Mouse (Mus musculus) liver, embryonic 12.5 days (tissue): Measurements from ENCODE around the gene Arrb1. TPM values are rescaled to one million over a fixed set of nuclear protein-coding genes. Genes with fewer than 3 reads are reported as not detected.

ENCODE experiments used
- ATAC-seq: fragments of 200-750 bp; cut with Nextera tagmentation; 2 replicates; pipeline ENCODE4 v1.8.0; 2017; ENCODE audit warnings: moderate number of reproducible peaks, mild to moderate bottlenecking, moderate library complexity
- H3K27ac ChIP-seq: fragments of 300-500 bp; sonication (generic); 2 replicates; pipeline ENCODE4 v1.5.1; 2016; ENCODE audit warnings: mild to moderate bottlenecking
- H3K27me3 ChIP-seq: fragments of 300-500 bp; sonication (generic); replicated peaks from 2 replicates; pipeline ENCODE4 v1.6.1; 2016; ENCODE audit warnings: mild to moderate bottlenecking, moderate library complexity
- H3K36me3 ChIP-seq: fragments of 300-500 bp; sonication (generic); 2 replicates; pipeline ENCODE4 v1.6.1; 2016; ENCODE audit warnings: mild to moderate bottlenecking, moderate library complexity
- H3K4me1 ChIP-seq: fragments of 300-500 bp; sonication (generic); 2 replicates; pipeline ENCODE4 v1.6.1; 2016
- H3K4me2 ChIP-seq: fragments of 300-500 bp; sonication (generic); 2 replicates; pipeline ENCODE4 v1.6.1; 2016; ENCODE audit warnings: mild to moderate bottlenecking, moderate library complexity
- H3K4me3 ChIP-seq: fragments of 300-500 bp; sonication (generic); 2 replicates; pipeline ENCODE4 v1.5.1; 2016; ENCODE audit warnings: mild to moderate bottlenecking, moderate library complexity
- H3K9ac ChIP-seq: fragments of 300-500 bp; sonication (generic); 2 replicates; pipeline ENCODE4 v1.6.1; 2016; ENCODE audit warnings: mild to moderate bottlenecking, moderate library complexity
- H3K9me3 ChIP-seq: fragments of 300-500 bp; sonication (generic); replicated peaks from 2 replicates; pipeline ENCODE4 v1.6.1; 2016; ENCODE audit warnings: mild to moderate bottlenecking, moderate library complexity
- WGBS: fragments of 180-500 bp; shearing (Covaris S2); methylation state at CpG from one replicate; pipeline ENCODE4 v1.1.7; 2016; ENCODE audit not compliant: insufficient replicate concordance; 5-methylcytosine and 5-hydroxymethylcytosine counted together
- polyA plus RNA-seq: library from polyadenylated mRNA; unstranded; fragments of >200 nt; fragmentation: Nextera tagmentation; extraction: Ambion mirVana; gene quantifications from 2 replicates; pipeline ENCODE4 v1.2.1, GENCODE M21; 2016

The Arrb1 gene
- polyA plus RNA-seq, 1 experiment from 2014 or later: 136 TPM

DNA sequence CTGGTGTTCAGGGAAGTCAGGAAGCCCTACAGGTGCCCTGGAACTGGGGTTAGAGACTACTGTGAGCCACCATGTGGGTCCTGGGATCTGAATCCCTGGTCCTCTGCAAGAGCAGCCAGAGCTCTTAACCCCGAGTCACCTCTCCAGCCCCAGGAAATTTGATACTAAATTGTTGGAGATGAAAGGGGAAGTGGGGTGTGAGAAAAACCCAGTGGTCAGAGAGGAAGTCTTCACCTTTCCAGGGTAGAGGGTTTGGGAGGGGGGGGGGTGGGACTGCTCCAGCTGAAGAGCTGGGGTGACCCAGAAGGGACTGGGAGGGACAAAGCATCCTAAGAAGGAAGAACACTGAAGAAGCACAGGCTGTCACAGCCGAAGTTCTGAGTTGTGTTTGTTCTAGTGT, 72.4 kb downstream of the Arrb1 start:
- Histone ChIP-seq H3K4me2 (no peak overlapping the region), H3K27ac (no peak overlapping the region), H3K36me3 (peaks cover 34% of the 10 kb centered on the region), H3K9me3 (no peaks in the 10 kb centered on the region), H3K9ac (no peak overlapping the region), H3K4me1 (peaks cover 11% of the 10 kb centered on the region), H3K27me3 (no peaks in the 10 kb centered on the region), H3K4me3 (no peak overlapping the region)
- WGBS: 60% methylated on average over 2 of the region's 2 CpGs
- ATAC-seq: no peak

DNA sequence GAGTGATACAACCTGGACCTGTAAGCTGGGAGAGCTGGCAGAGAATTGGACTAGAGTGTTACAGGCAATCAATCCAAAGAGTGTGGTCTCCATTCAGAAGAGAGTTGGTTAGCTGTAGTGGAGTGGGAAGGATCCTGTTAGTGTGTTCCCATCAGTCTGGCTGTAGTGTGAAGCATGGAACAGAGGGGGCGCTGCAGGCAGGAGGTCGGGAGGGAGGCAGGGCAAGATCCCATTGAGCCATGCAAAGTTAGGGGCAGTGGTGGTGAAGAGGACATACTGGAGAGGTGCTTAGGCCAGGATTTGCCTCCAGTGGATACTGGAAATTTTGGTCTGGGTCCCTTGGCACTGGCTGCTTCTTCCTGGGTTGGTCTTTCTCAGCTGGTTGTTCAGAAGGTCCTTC, 83.0 kb downstream of the Arrb1 start:
- H3K9ac ChIP-seq: no peak overlapping the region
- ATAC-seq: no peak
- WGBS: 68% methylated on average over 2 of the region's 2 CpGs
- no peak overlapping the region for H3K4me3 ChIP-seq
- H3K27ac ChIP-seq: no peak overlapping the region
- no peaks in the 10 kb centered on the region for H3K4me1 ChIP-seq
- H3K27me3 ChIP-seq: peaks cover 50% of the 10 kb centered on the region
- H3K4me2 ChIP-seq: no peak overlapping the region
- no peaks in the 10 kb centered on the region for H3K9me3 ChIP-seq
- H3K36me3 ChIP-seq: no peaks in the 10 kb centered on the region

DNA sequence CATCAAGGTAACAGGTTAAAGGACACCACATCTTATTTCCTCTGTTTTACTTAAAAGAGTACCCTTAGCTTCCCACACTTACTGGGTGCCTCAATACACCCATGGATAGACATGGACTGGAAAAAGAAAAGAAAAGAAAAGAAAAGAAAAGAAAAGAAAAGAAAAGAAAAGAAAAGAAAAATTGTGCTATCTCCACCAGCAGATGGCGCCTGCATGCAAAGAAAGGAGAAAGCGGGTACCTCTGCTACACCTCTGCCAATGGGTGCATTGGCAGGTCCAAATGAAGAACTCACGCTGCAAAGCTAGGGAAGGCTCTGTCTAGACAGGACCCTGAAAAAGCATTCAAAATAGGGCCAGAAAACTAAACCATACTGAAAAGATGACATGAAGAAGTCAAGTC, 83.6 kb downstream of the Arrb1 start:
- Histone ChIP-seq H3K4me2 (no peak overlapping the region), H3K27ac (no peak overlapping the region), H3K9ac (no peak overlapping the region), H3K27me3 (peaks cover 56% of the 10 kb centered on the region), H3K9me3 (no peaks in the 10 kb centered on the region), H3K4me3 (no peak overlapping the region), H3K4me1 (no peaks in the 10 kb centered on the region), H3K36me3 (no peaks in the 10 kb centered on the region)
- no peak for ATAC-seq
- WGBS: 11% methylated on average over 3 of the region's 3 CpGs

DNA sequence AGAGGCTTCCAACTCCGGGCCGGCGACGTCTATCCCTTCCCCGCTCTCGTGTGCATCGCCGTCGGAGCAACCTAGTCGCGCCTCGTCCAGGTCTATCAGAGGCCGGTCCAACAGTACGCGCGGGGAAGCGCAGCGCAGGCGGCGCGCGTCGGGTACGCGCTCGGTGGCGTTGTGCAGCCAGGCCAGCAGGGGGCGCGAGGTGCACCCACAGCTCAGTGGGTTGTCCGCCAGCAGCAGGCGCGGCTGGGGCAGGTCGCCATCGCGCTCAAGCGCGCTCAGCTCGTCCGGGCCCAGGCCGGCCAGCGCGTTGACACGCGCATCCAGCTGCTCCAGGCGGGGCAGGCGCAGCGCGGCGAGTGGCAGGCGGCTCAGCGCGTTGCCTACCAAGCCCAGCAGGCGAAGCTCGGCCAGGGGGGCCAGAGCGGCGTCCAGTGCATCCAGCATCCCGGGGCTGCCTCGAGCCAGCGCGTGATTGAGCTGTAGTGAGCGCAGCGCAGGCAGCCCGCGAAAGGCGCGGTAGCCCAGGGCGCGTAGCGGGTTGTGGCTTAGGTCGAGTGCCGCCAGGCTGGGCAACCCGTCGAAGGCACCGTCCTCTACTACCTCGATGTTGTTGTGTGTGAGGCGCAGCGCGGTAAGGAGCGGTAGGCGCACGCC, 90.6 kb downstream of the Arrb1 start:
- ATAC-seq: peak; percentile 70
- peak overlapping the region; percentile 74 for H3K4me2 ChIP-seq
- H3K4me3 ChIP-seq: peak overlapping the region; percentile 48
- H3K9me3 ChIP-seq: no peaks in the 10 kb centered on the region
- under 1% methylated on average over 77 of the region's 81 CpGs for WGBS
- peaks cover 21% of the 10 kb centered on the region for H3K4me1 ChIP-seq
- no peak overlapping the region for H3K27ac ChIP-seq
- no peak overlapping the region for H3K9ac ChIP-seq
- H3K36me3 ChIP-seq: no peaks in the 10 kb centered on the region
- H3K27me3 ChIP-seq: peaks cover 100% of the 10 kb centered on the region

DNA sequence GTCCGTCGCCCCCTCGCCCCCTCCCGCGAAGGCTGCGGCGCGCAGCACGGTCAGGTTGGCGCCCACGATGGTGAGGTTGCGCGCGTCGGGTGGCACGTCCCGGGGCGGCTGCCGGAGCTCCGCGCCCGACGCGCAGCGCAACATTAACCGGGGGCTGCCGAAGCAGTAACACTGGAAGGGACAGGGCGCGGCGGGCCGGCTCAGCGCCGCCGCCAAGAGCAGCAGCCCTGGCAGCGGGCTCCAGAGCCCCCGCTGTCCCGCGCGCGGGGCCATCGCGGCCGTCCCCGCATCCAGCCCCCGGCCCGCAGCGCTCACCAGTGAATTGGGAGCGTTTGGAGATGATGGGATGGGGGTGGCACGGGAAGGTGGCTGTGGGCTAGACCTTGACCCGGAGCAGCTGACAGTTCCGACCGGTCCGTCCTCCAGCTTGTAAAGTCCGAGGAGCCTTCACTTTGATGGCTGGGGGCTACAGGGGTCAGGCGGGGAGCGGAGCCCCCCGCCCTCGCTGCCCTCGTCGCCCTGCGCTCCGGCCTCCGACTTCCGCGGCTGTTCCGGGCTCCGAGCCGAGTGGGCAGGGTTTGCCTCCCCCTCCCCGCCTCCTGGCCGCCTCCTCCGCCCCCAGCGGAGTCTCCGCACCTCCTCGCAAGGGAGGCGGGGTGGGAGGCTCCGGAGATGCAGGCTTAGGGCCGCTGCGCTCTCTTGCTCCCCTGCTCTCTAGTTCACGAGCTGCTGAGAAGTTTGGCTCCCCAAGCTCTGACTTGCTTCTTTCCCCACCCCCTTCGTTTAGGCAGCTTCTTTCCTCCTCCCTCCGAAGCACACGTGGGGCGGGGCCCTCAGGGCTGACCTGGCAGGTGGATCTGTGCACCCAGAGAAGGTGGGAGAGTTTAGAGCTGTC, 91.4 kb downstream of the Arrb1 start, which contains the start of gene Tpbgl:
Tpbgl (minus strand) TSS at position 728 of the 895 bp plus-strand sequence.
- H3K4me2 ChIP-seq: peak within 1 kb of the TSS; percentile 74
- 2% methylated on average over 74 of the region's 83 CpGs for WGBS
- no peak for ATAC-seq
- H3K9ac ChIP-seq: no peak within 1 kb of the TSS
- peaks cover 99% of the 10 kb centered on the region for H3K27me3 ChIP-seq
- H3K9me3 ChIP-seq: no peaks in the 10 kb centered on the region
- no peaks in the 10 kb centered on the region for H3K36me3 ChIP-seq
- H3K4me3 ChIP-seq: peak within 1 kb of the TSS; percentile 48
- H3K4me1 ChIP-seq: peaks cover 21% of the 10 kb centered on the region
- no peak within 1 kb of the TSS for H3K27ac ChIP-seq

DNA sequence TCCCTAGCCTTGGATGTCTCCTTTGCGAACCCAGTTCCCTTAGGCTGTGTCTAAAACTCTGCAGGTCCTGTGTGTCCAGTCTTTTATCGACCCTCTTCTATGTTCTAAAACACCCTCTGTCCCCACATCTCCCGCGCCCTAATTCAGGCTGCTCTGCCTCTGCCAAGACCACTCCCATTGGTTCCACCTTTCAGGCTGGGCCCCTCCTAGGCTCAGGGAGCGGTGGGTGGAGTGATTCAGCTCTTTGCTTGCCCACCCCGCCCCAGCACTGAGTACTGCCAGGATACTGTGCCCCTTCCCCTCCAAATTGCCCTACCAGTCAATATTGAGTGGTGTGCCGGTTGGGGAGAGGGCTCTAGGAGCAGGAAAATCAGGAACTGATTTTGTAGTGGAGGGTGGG, 92.1 kb downstream of the Arrb1 start:
- no peaks in the 10 kb centered on the region for H3K36me3 ChIP-seq
- no peak overlapping the region; the same call in 1 of the 2 replicates for H3K4me2 ChIP-seq
- ATAC-seq: no peak
- no peaks in the 10 kb centered on the region for H3K9me3 ChIP-seq
- peaks cover 99% of the 10 kb centered on the region for H3K27me3 ChIP-seq
- no peak overlapping the region for H3K27ac ChIP-seq
- H3K4me3 ChIP-seq: no peak overlapping the region
- H3K9ac ChIP-seq: no peak overlapping the region
- peaks cover 21% of the 10 kb centered on the region for H3K4me1 ChIP-seq
- 8% methylated on average over 7 of the region's 7 CpGs for WGBS

DNA sequence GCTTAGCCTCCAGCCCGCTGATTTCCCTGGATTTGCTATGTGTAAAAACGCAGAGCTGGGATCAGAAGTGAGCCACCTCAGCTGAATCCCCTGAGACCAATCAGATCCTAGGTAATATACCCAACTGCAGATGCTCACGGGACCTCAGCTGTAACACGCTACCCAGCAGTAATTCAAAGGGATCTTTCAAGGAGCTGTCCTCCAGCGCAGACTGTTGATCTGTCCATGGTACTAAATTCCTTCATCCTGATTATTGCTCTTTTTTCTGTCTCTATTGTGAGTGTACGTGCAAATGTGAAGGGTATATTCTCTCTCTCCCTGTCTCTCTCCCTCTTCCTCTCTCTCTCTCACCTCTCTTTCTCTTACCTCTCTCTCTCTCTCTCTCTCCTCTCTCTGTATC, 97.0 kb downstream of the Arrb1 start:
- ATAC-seq: no peak
- Histone ChIP-seq H3K4me2 (no peak overlapping the region), H3K27ac (no peak overlapping the region), H3K4me3 (no peak overlapping the region), H3K4me1 (0 out of 2 replicates have a peak, but pooled peaks cover under 1% of the 10 kb centered on the region), H3K36me3 (no peaks in the 10 kb centered on the region), H3K9me3 (no peaks in the 10 kb centered on the region), H3K27me3 (peaks cover 91% of the 10 kb centered on the region), H3K9ac (no peak overlapping the region)
- 15% methylated on average over 6 of the region's 6 CpGs for WGBS

DNA sequence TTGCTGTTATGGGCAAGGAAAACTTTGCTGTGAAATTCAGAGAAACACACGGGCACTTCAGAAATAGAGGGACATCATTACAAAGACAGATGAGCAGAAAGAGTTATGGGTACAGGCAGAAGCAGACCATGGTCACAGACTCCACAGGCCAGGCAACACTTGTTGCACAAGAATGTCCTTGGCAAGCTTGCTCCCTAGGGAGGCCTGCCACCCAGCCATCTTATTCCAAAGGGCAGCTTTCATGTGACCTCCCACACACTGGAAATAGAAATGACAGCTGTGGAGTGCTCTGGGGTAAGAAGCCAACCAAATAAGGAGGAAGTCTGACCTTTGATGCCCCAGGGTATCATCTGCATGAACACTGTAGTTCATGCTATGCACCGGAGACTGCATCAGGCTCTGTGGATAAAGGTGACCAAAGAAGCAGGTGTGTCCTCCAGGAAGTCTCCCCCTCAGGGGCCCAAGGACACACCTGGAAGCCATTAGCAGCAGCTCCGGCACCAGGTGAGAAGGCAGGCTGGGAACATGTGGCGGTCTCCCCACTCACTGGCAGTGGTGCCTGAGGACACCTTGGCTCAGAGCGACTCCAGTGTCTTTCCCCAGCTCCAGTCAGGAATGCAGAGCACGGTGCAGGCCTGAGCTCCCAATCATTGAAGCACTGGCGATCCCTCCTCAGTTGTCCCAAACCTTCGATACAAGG, 98.8 kb downstream of the Arrb1 start:
- Histone ChIP-seq H3K4me1 (no peaks in the 10 kb centered on the region), H3K9me3 (no peaks in the 10 kb centered on the region), H3K36me3 (no peaks in the 10 kb centered on the region), H3K9ac (no peak overlapping the region), H3K4me3 (no peak overlapping the region), H3K27ac (no peak overlapping the region), H3K4me2 (no peak overlapping the region), H3K27me3 (peaks cover 91% of the 10 kb centered on the region)
- 59% methylated on average over 8 of the region's 8 CpGs for WGBS
- ATAC-seq: no peak

DNA sequence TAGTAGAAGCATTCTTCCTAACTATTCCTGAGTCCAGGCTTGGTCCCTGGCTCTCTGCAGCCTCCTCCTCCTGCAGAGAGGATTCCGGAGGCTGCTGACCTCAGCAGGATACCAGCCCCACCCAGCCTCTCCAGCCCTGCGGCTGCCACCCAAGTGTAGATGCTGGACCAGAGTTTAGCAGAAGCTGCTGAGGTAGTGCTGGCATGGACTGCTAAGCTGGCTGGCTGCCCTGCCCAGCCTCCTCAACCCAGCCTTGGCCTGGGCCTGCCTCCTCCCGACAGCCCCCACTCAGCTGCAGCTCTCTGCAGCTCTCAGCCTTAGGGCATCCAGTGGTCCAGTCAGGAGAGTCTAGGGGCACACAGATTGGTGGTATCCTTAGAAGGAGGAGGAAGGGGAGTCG, 106.0 kb downstream of the Arrb1 start:
- ATAC-seq: no peak

DNA sequence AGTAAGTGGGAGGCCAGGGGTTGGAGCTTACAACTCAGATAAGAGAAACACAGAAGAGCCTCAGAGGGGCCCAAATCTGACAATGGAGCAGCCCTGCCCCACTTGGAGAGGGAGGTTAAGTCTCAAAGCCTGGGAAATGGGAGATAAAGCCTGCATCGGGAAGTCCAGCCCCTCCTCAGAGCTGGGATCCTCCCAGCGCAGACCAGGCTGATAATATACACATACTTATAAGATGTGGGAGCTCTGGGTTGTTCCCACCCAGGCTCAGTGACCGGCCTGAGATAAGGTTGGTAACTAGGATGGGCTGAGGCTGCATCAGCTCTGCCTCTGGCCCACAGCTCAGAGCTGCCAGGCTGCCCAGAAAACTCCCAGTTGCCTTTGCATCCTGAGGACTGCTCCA, 106.8 kb downstream of the Arrb1 start:
- peak; percentile 99 for ATAC-seq
- Histone ChIP-seq H3K4me1 (peaks cover 31% of the 10 kb centered on the region), H3K27ac (no peak overlapping the region), H3K4me3 (no peak overlapping the region), H3K9me3 (no peaks in the 10 kb centered on the region), H3K4me2 (peak overlapping the region; percentile 39), H3K27me3 (peaks cover 66% of the 10 kb centered on the region), H3K9ac (no peak overlapping the region), H3K36me3 (no peaks in the 10 kb centered on the region)
- WGBS: 10% methylated on average over 3 of the region's 3 CpGs

More for the DNA sequence above, 106.0 kb downstream of the Arrb1 start:
- Histone ChIP-seq H3K9me3 (no peaks in the 10 kb centered on the region), H3K4me3 (no peak overlapping the region), H3K27me3 (peaks cover 74% of the 10 kb centered on the region), H3K9ac (no peak overlapping the region), H3K4me1 (peaks cover 31% of the 10 kb centered on the region), H3K4me2 (no peak overlapping the region), H3K36me3 (no peaks in the 10 kb centered on the region), H3K27ac (no peak overlapping the region)
- WGBS: 35% methylated on average over 4 of the region's 4 CpGs

DNA sequence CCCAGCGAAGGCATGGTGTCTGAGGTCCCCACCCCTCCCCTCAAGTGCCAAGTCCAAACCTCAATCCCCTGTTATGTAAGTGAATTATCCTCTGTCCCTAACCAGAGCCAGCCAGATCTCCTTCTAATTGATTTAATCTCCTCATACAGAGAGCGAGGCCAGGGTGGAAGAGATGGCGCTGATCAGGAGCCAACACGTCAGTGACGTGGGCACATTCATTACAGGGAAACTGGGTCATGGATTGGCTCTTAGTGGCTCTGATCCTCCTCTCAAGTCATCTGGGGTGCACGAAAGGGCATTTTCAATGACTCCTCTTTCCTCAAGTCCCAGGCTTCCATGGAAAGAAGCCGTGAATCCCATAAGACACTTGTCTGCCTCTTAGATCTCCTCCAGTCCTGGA, 109.4 kb downstream of the Arrb1 start:
- no peak for ATAC-seq
- no peaks in the 10 kb centered on the region for H3K9me3 ChIP-seq
- no peak overlapping the region for H3K4me3 ChIP-seq
- peaks cover 31% of the 10 kb centered on the region for H3K4me1 ChIP-seq
- H3K27ac ChIP-seq: no peak overlapping the region
- H3K9ac ChIP-seq: no peak overlapping the region
- H3K36me3 ChIP-seq: no peaks in the 10 kb centered on the region
- H3K4me2 ChIP-seq: no peak overlapping the region
- H3K27me3 ChIP-seq: peaks cover 43% of the 10 kb centered on the region
- 71% methylated on average over 7 of the region's 7 CpGs for WGBS

DNA sequence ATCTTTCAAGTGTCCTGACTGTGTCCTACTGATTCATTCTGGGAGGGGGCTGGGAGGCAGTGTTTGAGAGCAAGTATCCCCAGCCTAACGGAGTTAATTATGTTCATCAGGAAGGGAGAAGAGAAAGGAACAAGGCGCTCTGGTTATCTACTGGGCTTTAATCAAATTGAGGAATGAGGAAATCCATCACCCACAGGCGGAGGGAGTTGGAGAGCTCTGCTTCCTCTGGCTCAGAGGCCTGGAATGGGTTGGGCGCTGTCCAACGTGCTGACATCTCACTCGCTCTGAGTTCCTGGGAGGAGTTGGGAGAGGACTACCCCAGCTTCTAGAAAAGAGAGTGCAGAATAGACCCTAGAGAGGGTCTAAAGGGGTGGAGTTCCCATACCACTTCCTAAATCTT, 113.4 kb downstream of the Arrb1 start:
- Histone ChIP-seq H3K4me2 (no peak overlapping the region), H3K4me3 (no peak overlapping the region), H3K27me3 (peaks cover 39% of the 10 kb centered on the region), H3K27ac (no peak overlapping the region), H3K9me3 (no peaks in the 10 kb centered on the region), H3K36me3 (no peaks in the 10 kb centered on the region), H3K4me1 (peaks cover 6% of the 10 kb centered on the region), H3K9ac (no peak overlapping the region)
- ATAC-seq: no peak
- WGBS: 2% methylated on average over 6 of the region's 6 CpGs
